Mouse (Mus musculus): ENCODE measurements at regions not wholly inside any gene's neighbourhood (a gene's known extent, or its start where the extent isn't known, plus 50 kb on each side); places are given as distances from the start of the nearest gene placed in this dataset.

GRCm38 (mm10) chr2:78049248-78049874 lies 103.2 kb upstream of the Cwc22 start:
- no peaks in the 10 kb centered on the region for H3K9me3 ChIP-seq (replicated peaks; ENCODE audit: control insufficient read depth, low read length)
- WGBS (ENCODE audit: insufficient replicate concordance) = 24% methylated on average over 8 of the region's 8 CpGs
- H3K4me3 ChIP-seq (ENCODE audit: low read depth, low read length) = peak overlapping the region; percentile 13; the same call in 1 of the 2 replicates
- H3K9ac ChIP-seq (ENCODE audit: low read depth, low read length) = no peak overlapping the region
- no peaks in the 10 kb centered on the region for H3K36me3 ChIP-seq (ENCODE audit: control insufficient read depth, insufficient read depth, low read length)
- no peaks in the 10 kb centered on the region for H3K27me3 ChIP-seq (ENCODE audit: control insufficient read depth, insufficient read depth, low read length)
- H3K4me2 ChIP-seq = peak overlapping the region; percentile 59
- H3K27ac ChIP-seq (ENCODE audit: low read depth, low read length) = no peak overlapping the region
- ATAC-seq (replicated peaks; ENCODE audit: insufficient number of reproducible peaks, low FRiP score, low TSS enrichment) = no peak
- H3K4me1 ChIP-seq (ENCODE audit: control insufficient read depth, insufficient read depth, low read length) = no peaks in the 10 kb centered on the region

GRCm38 (mm10) chr2:78048706-78049055 lies 102.5 kb upstream of the Cwc22 start:
- 56% methylated on average over 6 of the region's 6 CpGs for WGBS (ENCODE audit: insufficient replicate concordance)
- Histone ChIP-seq H3K27ac (ENCODE audit: low read depth, low read length) (no peak overlapping the region), H3K4me3 (ENCODE audit: low read depth, low read length) (peak overlapping the region; percentile 13; the same call in 1 of the 2 replicates), H3K9me3 (replicated peaks; ENCODE audit: control insufficient read depth, low read length) (no peaks in the 10 kb centered on the region), H3K9ac (ENCODE audit: low read depth, low read length) (no peak overlapping the region), H3K36me3 (ENCODE audit: control insufficient read depth, insufficient read depth, low read length) (no peaks in the 10 kb centered on the region), H3K4me1 (ENCODE audit: control insufficient read depth, insufficient read depth, low read length) (no peaks in the 10 kb centered on the region), H3K27me3 (ENCODE audit: control insufficient read depth, insufficient read depth, low read length) (no peaks in the 10 kb centered on the region), H3K4me2 (peak overlapping the region; percentile 59)
- no peak for ATAC-seq (replicated peaks; ENCODE audit: insufficient number of reproducible peaks, low FRiP score, low TSS enrichment)

- no peak overlapping the region for H3K9ac ChIP-seq (ENCODE audit: low read depth, low read length)
- no peaks in the 10 kb centered on the region for H3K4me1 ChIP-seq (ENCODE audit: control insufficient read depth, insufficient read depth, low read length)
- no peak for ATAC-seq (replicated peaks; ENCODE audit: insufficient number of reproducible peaks, low FRiP score, low TSS enrichment)
- no peak overlapping the region for H3K4me3 ChIP-seq (ENCODE audit: low read depth, low read length)
- WGBS (ENCODE audit: insufficient replicate concordance) = 42% methylated on average over 11 of the region's 11 CpGs
- no peaks in the 10 kb centered on the region for H3K9me3 ChIP-seq (replicated peaks; ENCODE audit: control insufficient read depth, low read length)
- no peak overlapping the region for H3K27ac ChIP-seq (ENCODE audit: low read depth, low read length)
- H3K36me3 ChIP-seq (ENCODE audit: control insufficient read depth, insufficient read depth, low read length) = no peaks in the 10 kb centered on the region
- peak overlapping the region; percentile 59 for H3K4me2 ChIP-seq
- no peaks in the 10 kb centered on the region for H3K27me3 ChIP-seq (ENCODE audit: control insufficient read depth, insufficient read depth, low read length)
Observed at GRCm38 (mm10) chr2:78048030-78048705, 102.0 kb upstream of the Cwc22 start.

GRCm38 (mm10) chr2:78027319-78027718 lies 81.1 kb upstream of the Cwc22 start:
- Histone ChIP-seq H3K27ac (ENCODE audit: low read depth, low read length) (no peak overlapping the region), H3K27me3 (ENCODE audit: control insufficient read depth, insufficient read depth, low read length) (no peaks in the 10 kb centered on the region), H3K4me1 (ENCODE audit: control insufficient read depth, insufficient read depth, low read length) (no peaks in the 10 kb centered on the region), H3K9me3 (replicated peaks; ENCODE audit: control insufficient read depth, low read length) (no peaks in the 10 kb centered on the region), H3K4me3 (ENCODE audit: low read depth, low read length) (no peak overlapping the region), H3K9ac (ENCODE audit: low read depth, low read length) (no peak overlapping the region), H3K4me2 (no peak overlapping the region), H3K36me3 (ENCODE audit: control insufficient read depth, insufficient read depth, low read length) (no peaks in the 10 kb centered on the region)
- ATAC-seq (replicated peaks; ENCODE audit: insufficient number of reproducible peaks, low FRiP score, low TSS enrichment) = no peak
- 75% methylated on average over 2 of the region's 2 CpGs for WGBS (ENCODE audit: insufficient replicate concordance)

GRCm38 (mm10) chr2:78026808-78027207 lies 80.6 kb upstream of the Cwc22 start:
- no peaks in the 10 kb centered on the region for H3K4me1 ChIP-seq (ENCODE audit: control insufficient read depth, insufficient read depth, low read length)
- H3K27me3 ChIP-seq (ENCODE audit: control insufficient read depth, insufficient read depth, low read length) = no peaks in the 10 kb centered on the region
- H3K36me3 ChIP-seq (ENCODE audit: control insufficient read depth, insufficient read depth, low read length) = no peaks in the 10 kb centered on the region
- H3K4me3 ChIP-seq (ENCODE audit: low read depth, low read length) = no peak overlapping the region
- H3K4me2 ChIP-seq = no peak overlapping the region
- ATAC-seq (replicated peaks; ENCODE audit: insufficient number of reproducible peaks, low FRiP score, low TSS enrichment) = no peak
- H3K9ac ChIP-seq (ENCODE audit: low read depth, low read length) = no peak overlapping the region
- 48% methylated on average over 6 of the region's 6 CpGs for WGBS (ENCODE audit: insufficient replicate concordance)
- H3K9me3 ChIP-seq (replicated peaks; ENCODE audit: control insufficient read depth, low read length) = no peaks in the 10 kb centered on the region
- no peak overlapping the region for H3K27ac ChIP-seq (ENCODE audit: low read depth, low read length)

GRCm38 (mm10) chr2:78025651-78026435 lies 79.7 kb upstream of the Cwc22 start:
- Histone ChIP-seq H3K27me3 (ENCODE audit: control insufficient read depth, insufficient read depth, low read length) (no peaks in the 10 kb centered on the region), H3K4me3 (ENCODE audit: low read depth, low read length) (no peak overlapping the region), H3K27ac (ENCODE audit: low read depth, low read length) (no peak overlapping the region), H3K4me1 (ENCODE audit: control insufficient read depth, insufficient read depth, low read length) (no peaks in the 10 kb centered on the region), H3K4me2 (no peak overlapping the region), H3K36me3 (ENCODE audit: control insufficient read depth, insufficient read depth, low read length) (no peaks in the 10 kb centered on the region), H3K9me3 (replicated peaks; ENCODE audit: control insufficient read depth, low read length) (no peaks in the 10 kb centered on the region), H3K9ac (ENCODE audit: low read depth, low read length) (no peak overlapping the region)
- no peak for ATAC-seq (replicated peaks; ENCODE audit: insufficient number of reproducible peaks, low FRiP score, low TSS enrichment)
- WGBS (ENCODE audit: insufficient replicate concordance) = 58% methylated on average over 16 of the region's 16 CpGs

- no peak overlapping the region for H3K4me2 ChIP-seq
- no peaks in the 10 kb centered on the region for H3K9me3 ChIP-seq (replicated peaks; ENCODE audit: control insufficient read depth, low read length)
- no peak overlapping the region for H3K27ac ChIP-seq (ENCODE audit: low read depth, low read length)
- WGBS (ENCODE audit: insufficient replicate concordance) = 73% methylated on average over 1 of the region's 1 CpGs
- no peaks in the 10 kb centered on the region for H3K36me3 ChIP-seq (ENCODE audit: control insufficient read depth, insufficient read depth, low read length)
- no peak overlapping the region for H3K4me3 ChIP-seq (ENCODE audit: low read depth, low read length)
- no peak for ATAC-seq (replicated peaks; ENCODE audit: insufficient number of reproducible peaks, low FRiP score, low TSS enrichment)
- H3K9ac ChIP-seq (ENCODE audit: low read depth, low read length) = no peak overlapping the region
- no peaks in the 10 kb centered on the region for H3K27me3 ChIP-seq (ENCODE audit: control insufficient read depth, insufficient read depth, low read length)
- no peaks in the 10 kb centered on the region for H3K4me1 ChIP-seq (ENCODE audit: control insufficient read depth, insufficient read depth, low read length)
Observed at GRCm38 (mm10) chr2:78024981-78025565, 78.9 kb upstream of the Cwc22 start.

GRCm38 (mm10) chr2:78023916-78024685 lies 77.9 kb upstream of the Cwc22 start:
- Histone ChIP-seq H3K27ac (ENCODE audit: low read depth, low read length) (no peak overlapping the region), H3K9ac (ENCODE audit: low read depth, low read length) (no peak overlapping the region), H3K4me2 (no peak overlapping the region), H3K36me3 (ENCODE audit: control insufficient read depth, insufficient read depth, low read length) (no peaks in the 10 kb centered on the region), H3K9me3 (replicated peaks; ENCODE audit: control insufficient read depth, low read length) (no peaks in the 10 kb centered on the region), H3K4me1 (ENCODE audit: control insufficient read depth, insufficient read depth, low read length) (no peaks in the 10 kb centered on the region), H3K27me3 (ENCODE audit: control insufficient read depth, insufficient read depth, low read length) (no peaks in the 10 kb centered on the region), H3K4me3 (ENCODE audit: low read depth, low read length) (no peak overlapping the region)
- ATAC-seq (replicated peaks; ENCODE audit: insufficient number of reproducible peaks, low FRiP score, low TSS enrichment) = no peak
- 64% methylated on average over 4 of the region's 4 CpGs for WGBS (ENCODE audit: insufficient replicate concordance)

Data from heart, embryonic 11.5 days (tissue).